Mouse (Mus musculus): ENCODE measurements around the gene Pqlc3.
A peak's percentile ranks its signal among the peaks of the same experiment; 100 is the strongest.

Gene Pqlc3

GRCm38 (mm10) chr12:17001211-17001610 is 1.0 kb upstream of the Pqlc3 start:
- DNase-seq, result no peak

DNA sequence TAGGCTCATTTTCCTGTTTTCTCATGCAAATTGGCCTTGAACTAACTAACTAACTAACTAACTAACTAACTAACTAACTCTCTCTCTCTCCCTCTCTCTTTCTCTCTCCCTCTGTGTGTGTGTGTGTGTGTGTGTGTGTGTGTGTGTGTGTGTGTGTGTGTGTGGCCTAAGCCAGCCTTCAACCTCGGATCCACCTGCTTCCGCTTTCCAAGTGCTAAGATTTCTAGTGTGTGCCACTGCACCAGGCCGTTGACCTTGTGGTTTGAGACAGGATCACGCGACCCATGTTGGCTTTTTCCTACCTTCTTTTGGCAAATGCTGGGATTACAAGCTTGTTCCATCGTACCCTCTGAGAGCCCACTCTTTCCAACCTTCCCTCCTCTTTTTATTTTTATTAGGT is 420 bp upstream of the Pqlc3 start:
- DNase-seq, result no peak

DNA sequence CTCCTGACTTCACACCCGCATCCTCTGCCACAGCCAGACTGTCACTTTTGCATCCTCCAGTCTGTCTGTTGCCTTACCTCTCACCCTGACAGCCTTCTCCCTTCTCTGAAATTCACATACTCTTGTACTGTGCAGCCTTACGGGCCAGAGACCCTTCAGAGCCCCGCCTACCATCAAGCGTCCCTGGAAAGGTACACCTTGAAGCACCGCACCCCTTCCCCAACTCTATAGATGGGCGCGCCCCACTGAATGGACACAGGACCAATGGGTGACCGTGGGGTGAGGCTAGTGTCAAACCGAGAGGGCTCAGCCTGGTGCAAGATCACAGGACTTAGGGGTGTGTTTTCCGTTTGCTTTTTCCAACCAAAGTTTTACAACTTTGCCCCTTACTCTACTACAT is 1.1 kb downstream of the Pqlc3 start:
- DNase-seq, result peak in 1 of 2 experiments; percentile 15

DNA sequence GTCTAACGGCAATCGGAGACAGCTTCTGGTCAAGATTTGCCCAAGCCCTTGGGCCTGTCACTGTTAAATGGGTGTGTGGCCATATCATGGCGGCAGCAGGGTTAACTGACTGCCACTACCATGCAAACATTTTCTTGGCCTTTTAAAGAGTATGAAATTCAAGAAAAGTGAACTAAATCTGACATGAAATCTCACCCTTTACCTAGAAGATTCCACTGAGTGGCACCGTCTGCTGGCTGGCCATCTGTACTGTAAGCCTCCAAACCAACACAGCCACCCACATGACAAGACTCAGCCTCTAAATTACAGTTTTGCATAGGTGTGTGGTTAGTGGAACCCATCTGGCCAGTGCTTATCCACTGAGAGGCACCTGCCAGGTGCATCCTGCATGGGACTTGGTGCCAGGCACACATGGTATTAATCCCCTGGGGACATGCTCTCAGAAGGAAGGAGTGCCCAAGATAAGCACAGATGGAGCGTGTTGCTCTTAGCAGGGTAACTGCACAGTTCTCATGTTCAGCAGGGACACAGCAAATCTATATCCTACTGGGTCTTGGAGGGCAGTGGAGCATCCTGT is 3.2 kb downstream of the Pqlc3 start:
- DNase-seq, result no peak

- no peak for DNase-seq
These were observed 3.9 kb downstream of the Pqlc3 start for GRCm38 (mm10) chr12:16996281-16996680.

DNA sequence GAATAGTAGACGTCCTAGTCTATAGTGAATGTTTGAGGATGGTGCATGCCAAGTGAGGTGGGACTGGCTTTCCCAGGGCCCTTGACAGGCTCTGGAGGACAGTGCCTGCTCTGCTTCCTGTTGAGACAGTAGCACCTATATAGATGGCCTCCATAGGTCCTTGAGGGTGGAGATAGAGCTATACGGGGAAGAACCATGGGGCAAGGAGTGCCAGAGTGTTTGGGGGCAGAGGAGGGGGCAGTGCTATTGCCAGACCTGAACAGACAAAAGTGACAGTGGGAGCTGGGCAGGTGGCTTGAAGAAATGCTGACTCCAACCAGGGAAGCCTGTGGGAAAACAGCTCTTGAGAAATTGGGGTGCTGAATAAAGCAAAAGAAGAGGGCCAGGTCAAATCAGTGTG is 5.9 kb downstream of the Pqlc3 start:
- no peak for DNase-seq

DNA sequence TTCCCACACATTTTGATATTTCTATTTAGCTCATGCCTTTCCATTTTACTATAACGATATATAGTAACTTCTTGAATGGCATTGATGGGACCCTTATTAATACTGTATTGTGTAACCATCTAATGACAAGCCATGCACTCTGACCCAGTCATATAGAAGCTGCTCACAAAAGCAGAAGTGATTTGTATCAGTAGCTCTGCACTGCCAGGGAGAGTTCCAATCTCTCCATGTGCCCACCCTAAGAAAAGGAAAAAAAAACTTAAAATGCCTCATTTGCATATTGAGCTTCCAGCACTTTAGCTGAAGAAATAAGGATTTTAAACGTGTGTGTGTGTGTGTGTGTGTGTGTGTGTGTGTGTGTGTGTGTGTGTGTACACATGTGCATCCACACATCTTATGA is 7.9 kb downstream of the Pqlc3 start:
- DNase-seq, result no peak

DNA sequence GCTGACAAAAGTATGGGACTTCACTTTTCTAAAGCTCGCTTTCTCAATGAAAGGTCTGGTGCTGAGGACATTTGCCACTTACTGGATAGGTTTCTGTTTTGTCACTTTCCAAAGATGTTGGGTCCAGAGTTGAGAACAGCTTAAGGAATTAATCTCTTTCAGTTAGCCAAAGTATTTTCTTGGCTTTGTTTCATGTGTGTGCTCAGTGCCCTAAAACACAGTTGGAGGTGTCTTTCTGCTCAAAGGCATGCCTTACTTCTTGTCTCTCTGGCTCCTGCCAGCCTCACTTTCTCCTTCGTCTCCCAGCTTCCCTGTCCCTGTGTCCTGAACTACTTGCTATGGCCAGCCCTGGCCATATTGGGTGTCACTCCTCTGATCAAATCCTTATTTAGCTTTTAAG is 8.8 kb downstream of the Pqlc3 start:
- no peak for DNase-seq

- DNase-seq, result no peak
These were observed 14.4 kb downstream of the Pqlc3 start for GRCm38 (mm10) chr12:16985778-16986177.

DNA sequence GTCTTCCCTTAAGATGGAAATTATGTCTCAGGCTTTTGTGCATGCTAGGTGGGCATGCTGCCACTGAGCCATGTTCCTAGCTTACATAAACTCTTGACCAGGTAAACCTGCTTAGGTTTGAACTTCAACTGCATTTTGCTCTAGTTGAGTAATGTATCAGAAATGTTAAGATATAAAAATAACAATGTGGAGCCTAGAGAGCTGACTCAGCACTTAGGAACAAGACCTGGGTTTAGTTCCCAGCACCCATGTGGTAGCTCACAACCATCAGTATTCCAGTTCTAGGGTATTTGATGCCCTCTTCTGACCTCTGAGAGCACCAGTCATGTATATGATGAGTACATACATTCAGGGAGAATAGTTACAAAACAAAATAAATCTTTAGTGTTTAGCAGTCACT is 23.1 kb downstream of the Pqlc3 start:
- no peak for DNase-seq

DNA sequence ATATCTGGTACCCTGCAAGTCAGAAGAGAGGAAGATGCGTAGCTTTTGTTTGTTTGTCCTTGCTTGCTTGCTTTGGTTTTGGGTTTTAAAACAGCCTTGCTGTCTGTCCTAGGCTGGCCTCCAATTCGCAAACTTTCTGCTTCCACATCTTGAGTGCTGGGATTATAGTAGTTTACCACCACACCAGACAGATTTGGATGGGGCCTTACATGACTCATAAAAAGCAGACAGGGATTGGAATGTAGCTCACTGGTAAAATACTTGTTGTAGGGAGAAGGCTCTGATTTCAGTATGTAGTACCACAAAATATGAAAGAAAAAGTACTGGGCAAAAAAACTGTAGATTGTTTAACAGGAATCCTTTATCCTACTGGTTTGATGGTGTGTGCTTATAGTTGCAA is 33.4 kb downstream of the Pqlc3 start:
- DNase-seq, result no peak

- DNase-seq, result no peak
These were observed 36.9 kb downstream of the Pqlc3 start for GRCm38 (mm10) chr12:16963354-16963753.

- no peak for DNase-seq
These were observed 41.4 kb downstream of the Pqlc3 start for GRCm38 (mm10) chr12:16958851-16959250.

- DNase-seq, result no peak
These were observed 52.0 kb downstream of the Pqlc3 start for GRCm38 (mm10) chr12:16948239-16948638.

DNA sequence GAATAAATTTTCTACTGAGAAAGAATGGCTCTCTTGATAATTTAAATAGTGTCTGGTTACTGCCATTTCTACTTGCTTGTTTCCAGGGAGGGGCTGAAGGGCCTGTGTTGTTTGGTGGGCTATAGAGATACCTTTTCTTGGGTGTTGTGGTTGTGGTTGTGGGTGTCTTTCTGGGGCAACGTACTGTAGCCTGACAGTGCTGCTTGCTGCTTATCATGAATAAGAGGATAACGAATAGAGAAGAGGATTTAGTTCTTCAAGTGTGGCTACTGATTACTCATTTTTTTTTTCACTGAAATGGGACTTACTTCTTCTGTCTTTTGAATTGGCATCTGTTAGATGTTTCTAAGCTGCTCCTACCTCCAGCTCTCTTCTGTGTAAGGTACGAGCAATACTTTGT is 58.2 kb downstream of the Pqlc3 start:
- DNase-seq, result no peak

Measured in cerebellum, adult 18-20 months (tissue).